Mouse (Mus musculus) left cerebral cortex, postnatal 10 days (tissue): ENCODE measurements around the gene Zfp72. TPM values are rescaled to one million over a fixed set of nuclear protein-coding genes. Genes with fewer than 3 reads are reported as not detected.

Experiments
- microRNA-seq: library from miRNA; unstranded; fragments of <30 nt; microRNA quantifications from one replicate; pipeline ENCODE4 v1.2.0, GENCODE M21; 2022
- total RNA-seq, 2 experiments: library from RNA; stranded (reverse); gene quantifications; 2 replicates each; pipeline ENCODE4 v1.2.3; 2021

Zfp72 gene
- total RNA-seq, 2 experiments from 2014 or later: 4.4 to 5.9 TPM

Small RNA genes within 50 kb of the gene (microRNA-seq; reads per million reads assigned to microRNA genes)
- not detected for gene Mir692-3

Other genes starting within 250 kb of the Zfp72 start
- gene Exoc3, start 182.1 kb downstream of the Zfp72 start, total RNA-seq: 10 to 100 TPM; 69.9 to 70.3 TPM
- gene Ahrr, start 98.5 kb downstream of the Zfp72 start, total RNA-seq: under 1 TPM; 0.81 to 0.99 TPM
- gene Pdcd6, start 73.3 kb downstream of the Zfp72 start, total RNA-seq: 10 to 100 TPM; 71.3 to 73.2 TPM
- 100 to 1,000 TPM; 225 to 226 TPM for gene Sdha, start 40.6 kb downstream of the Zfp72 start, total RNA-seq
- gene Ccdc127, start 40.5 kb downstream of the Zfp72 start, total RNA-seq: 10 to 100 TPM; 59.8 to 60.5 TPM
- not detected for gene Lrrc14b, start 26.8 kb downstream of the Zfp72 start, total RNA-seq
- 100 to 1,000 TPM; 405 to 447 TPM for gene Ftl1-ps1, start 8.9 kb upstream of the Zfp72 start, total RNA-seq
- gene Zfp825, start 103.2 kb upstream of the Zfp72 start, total RNA-seq: 1 to 10 TPM; 6.0 to 6.4 TPM
- gene Erap1, start 248.7 kb upstream of the Zfp72 start, total RNA-seq: 10 to 100 TPM in 1 of 2 experiments, 1 to 10 TPM in 1; 9.9 to 10.5 TPM